Mouse (Mus musculus): Measurements from ENCODE around the gene Zc3hav1l. TPM values are rescaled to one million over a fixed set of nuclear protein-coding genes. Genes with fewer than 3 reads are reported as not detected.

The Zc3hav1l gene
- total RNA-seq, 2 experiments from 2014 or later, result 10.2 to 10.4 TPM

Other genes starting within 250 kb of the Zc3hav1l start
- not detected for gene Tmem213, start 190.0 kb downstream of the Zc3hav1l start, total RNA-seq (2021)
- 1 to 10 TPM; 2.1 to 2.9 TPM for gene Atp6v0a4, start 174.7 kb downstream of the Zc3hav1l start, total RNA-seq (2021)
- 1 to 10 TPM; 3.7 to 3.9 TPM for gene D630045J12Rik, start 45.2 kb downstream of the Zc3hav1l start, total RNA-seq (2021)
- gene Zc3hav1, start 55.3 kb upstream of the Zc3hav1l start, total RNA-seq (2021), result 10 to 100 TPM; 20.5 to 21.6 TPM
- gene Ttc26, start 82.2 kb upstream of the Zc3hav1l start, total RNA-seq (2021), result 1 to 10 TPM; 2.8 to 4.1 TPM
- gene Ubn2, start 134.7 kb upstream of the Zc3hav1l start, total RNA-seq (2021), result 10 to 100 TPM; 27.5 to 29.5 TPM
- gene Fmc1, start 234.2 kb upstream of the Zc3hav1l start, total RNA-seq (2021), result 100 to 1,000 TPM; 164 to 207 TPM